Mouse (Mus musculus): ENCODE results near the gene Pmpcb. TPM values are rescaled to one million over a fixed set of nuclear protein-coding genes. Genes with fewer than 3 reads are reported as not detected.

Gene Pmpcb
- polyA plus RNA-seq, 1 experiment from 2014 or later = 106 TPM

GRCm38 (mm10) chr5:21736046-21736445, 895 bp upstream of the Pmpcb start:
- WGBS = 85% methylated on average over 11 of the region's 11 CpGs
- DNase-seq (ENCODE audit: low spot score) (no peak), ATAC-seq (ENCODE audit: insufficient number of reproducible peaks, low FRiP score, low TSS enrichment, low read depth) (no peak)
- Histone ChIP-seq H3K4me2 (ENCODE audit: low read depth, severe bottlenecking) (no peak overlapping the region), H3K9ac (ENCODE audit: low read length) (no peak overlapping the region), H3K4me3 (ENCODE audit: low read depth, low read length) (no peak overlapping the region), H3K27me3 (ENCODE audit: control insufficient read depth, insufficient read depth, low read length) (no peaks in the 10 kb centered on the region), H3K4me1 (ENCODE audit: control insufficient read depth, insufficient read depth, low read length) (peaks cover 3% of the 10 kb centered on the region; the same call in 1 of the 2 replicates), H3K27ac (replicated peaks; ENCODE audit: low read depth, low read length) (no peak overlapping the region), H3K36me3 (ENCODE audit: control insufficient read depth, insufficient read depth, low read length) (peaks cover 5% of the 10 kb centered on the region), H3K9me3 (ENCODE audit: control insufficient read depth, low read length) (no peaks in the 10 kb centered on the region)

- Histone ChIP-seq H3K4me3 (ENCODE audit: low read depth, low read length) (peak overlapping the region; percentile 79), H3K36me3 (ENCODE audit: control insufficient read depth, insufficient read depth, low read length) (peaks cover 5% of the 10 kb centered on the region), H3K9me3 (ENCODE audit: control insufficient read depth, low read length) (no peaks in the 10 kb centered on the region), H3K27me3 (ENCODE audit: control insufficient read depth, insufficient read depth, low read length) (no peaks in the 10 kb centered on the region), H3K27ac (replicated peaks; ENCODE audit: low read depth, low read length) (no peak overlapping the region), H3K4me1 (ENCODE audit: control insufficient read depth, insufficient read depth, low read length) (peaks cover 3% of the 10 kb centered on the region; the same call in 1 of the 2 replicates), H3K4me2 (ENCODE audit: low read depth, severe bottlenecking) (peak overlapping the region; percentile 52), H3K9ac (ENCODE audit: low read length) (peak overlapping the region; percentile 66)
- DNase-seq (ENCODE audit: low spot score) (peak; percentile 20), ATAC-seq (ENCODE audit: insufficient number of reproducible peaks, low FRiP score, low TSS enrichment, low read depth) (peak; percentile 64; the same call in 1 of the 2 replicates)
- WGBS = 33% methylated on average over 10 of the region's 10 CpGs
Measured at GRCm38 (mm10) chr5:21737620-21738019, 679 bp downstream of the Pmpcb start.

- DNase-seq (ENCODE audit: low spot score) (no peak), ATAC-seq (ENCODE audit: insufficient number of reproducible peaks, low FRiP score, low TSS enrichment, low read depth) (no peak)
- Histone ChIP-seq H3K4me1 (ENCODE audit: control insufficient read depth, insufficient read depth, low read length) (peaks cover 3% of the 10 kb centered on the region; the same call in 1 of the 2 replicates), H3K27ac (replicated peaks; ENCODE audit: low read depth, low read length) (no peak overlapping the region), H3K9me3 (ENCODE audit: control insufficient read depth, low read length) (no peaks in the 10 kb centered on the region), H3K9ac (ENCODE audit: low read length) (no peak overlapping the region), H3K4me2 (ENCODE audit: low read depth, severe bottlenecking) (no peak overlapping the region), H3K27me3 (ENCODE audit: control insufficient read depth, insufficient read depth, low read length) (no peaks in the 10 kb centered on the region), H3K36me3 (ENCODE audit: control insufficient read depth, insufficient read depth, low read length) (peaks cover 5% of the 10 kb centered on the region), H3K4me3 (ENCODE audit: low read depth, low read length) (no peak overlapping the region)
- WGBS = 94% methylated on average over 11 of the region's 11 CpGs
Measured at GRCm38 (mm10) chr5:21739120-21739519, 2.2 kb downstream of the Pmpcb start.

GRCm38 (mm10) chr5:21739881-21740280, 2.9 kb downstream of the Pmpcb start:
- no peaks in the 10 kb centered on the region for H3K9me3 ChIP-seq (ENCODE audit: control insufficient read depth, low read length)
- no peak overlapping the region for H3K4me3 ChIP-seq (ENCODE audit: low read depth, low read length)
- WGBS = 93% methylated on average over 13 of the region's 13 CpGs
- DNase-seq (ENCODE audit: low spot score) (peak; percentile 14), ATAC-seq (ENCODE audit: insufficient number of reproducible peaks, low FRiP score, low TSS enrichment, low read depth) (no peak)
- H3K9ac ChIP-seq (ENCODE audit: low read length) = no peak overlapping the region
- H3K27ac ChIP-seq (replicated peaks; ENCODE audit: low read depth, low read length) = no peak overlapping the region
- no peaks in the 10 kb centered on the region for H3K27me3 ChIP-seq (ENCODE audit: control insufficient read depth, insufficient read depth, low read length)
- peaks cover 3% of the 10 kb centered on the region; the same call in 1 of the 2 replicates for H3K4me1 ChIP-seq (ENCODE audit: control insufficient read depth, insufficient read depth, low read length)
- no peak overlapping the region for H3K4me2 ChIP-seq (ENCODE audit: low read depth, severe bottlenecking)
- H3K36me3 ChIP-seq (ENCODE audit: control insufficient read depth, insufficient read depth, low read length) = peaks cover 10% of the 10 kb centered on the region

GRCm38 (mm10) chr5:21743606-21744005, 6.7 kb downstream of the Pmpcb start:
- Histone ChIP-seq H3K27ac (replicated peaks; ENCODE audit: low read depth, low read length) (no peak overlapping the region), H3K9ac (ENCODE audit: low read length) (no peak overlapping the region), H3K4me1 (ENCODE audit: control insufficient read depth, insufficient read depth, low read length) (no peaks in the 10 kb centered on the region), H3K4me3 (ENCODE audit: low read depth, low read length) (no peak overlapping the region), H3K9me3 (ENCODE audit: control insufficient read depth, low read length) (no peaks in the 10 kb centered on the region), H3K27me3 (ENCODE audit: control insufficient read depth, insufficient read depth, low read length) (no peaks in the 10 kb centered on the region), H3K36me3 (ENCODE audit: control insufficient read depth, insufficient read depth, low read length) (peaks cover 15% of the 10 kb centered on the region), H3K4me2 (ENCODE audit: low read depth, severe bottlenecking) (no peak overlapping the region)
- WGBS = 94% methylated on average over 10 of the region's 10 CpGs
- no peak for DNase-seq (ENCODE audit: low spot score)
- no peak for ATAC-seq (ENCODE audit: insufficient number of reproducible peaks, low FRiP score, low TSS enrichment, low read depth)

GRCm38 (mm10) chr5:21744651-21745050, 7.7 kb downstream of the Pmpcb start:
- Histone ChIP-seq H3K9me3 (ENCODE audit: control insufficient read depth, low read length) (no peaks in the 10 kb centered on the region), H3K27ac (replicated peaks; ENCODE audit: low read depth, low read length) (no peak overlapping the region), H3K9ac (ENCODE audit: low read length) (no peak overlapping the region), H3K4me3 (ENCODE audit: low read depth, low read length) (no peak overlapping the region), H3K36me3 (ENCODE audit: control insufficient read depth, insufficient read depth, low read length) (peaks cover 22% of the 10 kb centered on the region), H3K27me3 (ENCODE audit: control insufficient read depth, insufficient read depth, low read length) (no peaks in the 10 kb centered on the region), H3K4me1 (ENCODE audit: control insufficient read depth, insufficient read depth, low read length) (no peaks in the 10 kb centered on the region), H3K4me2 (ENCODE audit: low read depth, severe bottlenecking) (no peak overlapping the region)
- DNase-seq (ENCODE audit: low spot score) = no peak
- no peak for ATAC-seq (ENCODE audit: insufficient number of reproducible peaks, low FRiP score, low TSS enrichment, low read depth)

- WGBS = 91% methylated on average over 6 of the region's 8 CpGs
- H3K27me3 ChIP-seq (ENCODE audit: control insufficient read depth, insufficient read depth, low read length) = no peaks in the 10 kb centered on the region
- no peak for DNase-seq (ENCODE audit: low spot score)
- H3K9ac ChIP-seq (ENCODE audit: low read length) = no peak overlapping the region
- no peaks in the 10 kb centered on the region for H3K9me3 ChIP-seq (ENCODE audit: control insufficient read depth, low read length)
- H3K4me1 ChIP-seq (ENCODE audit: control insufficient read depth, insufficient read depth, low read length) = no peaks in the 10 kb centered on the region
- no peak for ATAC-seq (ENCODE audit: insufficient number of reproducible peaks, low FRiP score, low TSS enrichment, low read depth)
- no peak overlapping the region for H3K4me3 ChIP-seq (ENCODE audit: low read depth, low read length)
- no peak overlapping the region for H3K27ac ChIP-seq (replicated peaks; ENCODE audit: low read depth, low read length)
- no peak overlapping the region for H3K4me2 ChIP-seq (ENCODE audit: low read depth, severe bottlenecking)
- peaks cover 18% of the 10 kb centered on the region; the same call in 1 of the 2 replicates for H3K36me3 ChIP-seq (ENCODE audit: control insufficient read depth, insufficient read depth, low read length)
Measured at GRCm38 (mm10) chr5:21745966-21746365, 9.0 kb downstream of the Pmpcb start.

GRCm38 (mm10) chr5:21768506-21768905, 31.6 kb downstream of the Pmpcb start:
- Histone ChIP-seq H3K27me3 (ENCODE audit: control insufficient read depth, insufficient read depth, low read length) (no peaks in the 10 kb centered on the region), H3K36me3 (ENCODE audit: control insufficient read depth, insufficient read depth, low read length) (peaks cover 16% of the 10 kb centered on the region; the same call in 1 of the 2 replicates), H3K9ac (ENCODE audit: low read length) (no peak overlapping the region), H3K27ac (replicated peaks; ENCODE audit: low read depth, low read length) (no peak overlapping the region), H3K4me2 (ENCODE audit: low read depth, severe bottlenecking) (no peak overlapping the region), H3K9me3 (ENCODE audit: control insufficient read depth, low read length) (no peaks in the 10 kb centered on the region), H3K4me3 (ENCODE audit: low read depth, low read length) (no peak overlapping the region), H3K4me1 (ENCODE audit: control insufficient read depth, insufficient read depth, low read length) (no peaks in the 10 kb centered on the region)
- DNase-seq (ENCODE audit: low spot score) (no peak), ATAC-seq (ENCODE audit: insufficient number of reproducible peaks, low FRiP score, low TSS enrichment, low read depth) (no peak)
- 93% methylated on average over 4 of the region's 4 CpGs for WGBS

- Histone ChIP-seq H3K9ac (ENCODE audit: low read length) (no peak overlapping the region), H3K4me2 (ENCODE audit: low read depth, severe bottlenecking) (no peak overlapping the region), H3K27me3 (ENCODE audit: control insufficient read depth, insufficient read depth, low read length) (no peaks in the 10 kb centered on the region), H3K36me3 (ENCODE audit: control insufficient read depth, insufficient read depth, low read length) (peaks cover 21% of the 10 kb centered on the region; the same call in 1 of the 2 replicates), H3K4me3 (ENCODE audit: low read depth, low read length) (no peak overlapping the region), H3K27ac (replicated peaks; ENCODE audit: low read depth, low read length) (no peak overlapping the region), H3K9me3 (ENCODE audit: control insufficient read depth, low read length) (no peaks in the 10 kb centered on the region), H3K4me1 (ENCODE audit: control insufficient read depth, insufficient read depth, low read length) (no peaks in the 10 kb centered on the region)
- WGBS = 94% methylated on average over 6 of the region's 6 CpGs
- ATAC-seq (ENCODE audit: insufficient number of reproducible peaks, low FRiP score, low TSS enrichment, low read depth) (no peak), DNase-seq (ENCODE audit: low spot score) (no peak)
Measured at GRCm38 (mm10) chr5:21769841-21770240, 32.9 kb downstream of the Pmpcb start.
